Mouse (Mus musculus) cerebellum, adult (tissue): ENCODE data around the gene Spn.
A peak's percentile ranks its signal among the peaks of the same experiment; 100 is the strongest.

Experiments used
- ATAC-seq: cut with Nextera tagmentation; 2 replicates; pipeline ENCODE4 v1.9.2; 2017; ENCODE audit warnings: mild to moderate bottlenecking, moderate library complexity, mixed read lengths; ENCODE audit not compliant: insufficient number of reproducible peaks, low FRiP score, low TSS enrichment

Spn gene

GRCm38 (mm10) chr7:127142214-127142613 lies 4.6 kb upstream of the Spn start:
- ATAC-seq, result no peak

- no peak for ATAC-seq
Observed at GRCm38 (mm10) chr7:127140623-127141404, 3.2 kb upstream of the Spn start.

GRCm38 (mm10) chr7:127139562-127139961 lies 1.9 kb upstream of the Spn start:
- ATAC-seq, result no peak

GRCm38 (mm10) chr7:127139100-127139499 lies 1.5 kb upstream of the Spn start:
- ATAC-seq, result no peak

GRCm38 (mm10) chr7:127136181-127137071 lies 1.2 kb downstream of the Spn start:
- no peak for ATAC-seq

GRCm38 (mm10) chr7:127134821-127135447 lies 2.7 kb downstream of the Spn start:
- ATAC-seq, result no peak

- no peak for ATAC-seq
Observed at GRCm38 (mm10) chr7:127133125-127133524, 4.5 kb downstream of the Spn start.

GRCm38 (mm10) chr7:127129638-127130037 lies 8.0 kb downstream of the Spn start:
- ATAC-seq, result peak; percentile 31; the same call in 1 of the 2 replicates

- no peak for ATAC-seq
Observed at GRCm38 (mm10) chr7:127121911-127122270, 15.7 kb downstream of the Spn start, which contains the start of gene Qprt. Qprt (minus strand) TSS chr7:127122226.

GRCm38 (mm10) chr7:127121061-127121910 lies 16.3 kb downstream of the Spn start:
- no peak for ATAC-seq

GRCm38 (mm10) chr7:127118671-127119445 lies 18.8 kb downstream of the Spn start:
- ATAC-seq, result no peak

- ATAC-seq, result no peak
Observed at GRCm38 (mm10) chr7:127117948-127118347, 19.7 kb downstream of the Spn start.

GRCm38 (mm10) chr7:127116331-127116935 lies 21.2 kb downstream of the Spn start:
- ATAC-seq, result no peak

- ATAC-seq, result no peak
Observed at GRCm38 (mm10) chr7:127114920-127115319, 22.7 kb downstream of the Spn start.

- ATAC-seq, result no peak
Observed at GRCm38 (mm10) chr7:127113614-127114259, 23.9 kb downstream of the Spn start.

- ATAC-seq, result no peak
Observed at GRCm38 (mm10) chr7:127112921-127113597, 24.6 kb downstream of the Spn start.

- ATAC-seq, result no peak
Observed at GRCm38 (mm10) chr7:127112251-127112841, 25.3 kb downstream of the Spn start.
